Mouse (Mus musculus) forebrain, embryonic 16.5 days (tissue): Measurements from ENCODE around the gene Tiam2. TPM values are rescaled to one million over a fixed set of nuclear protein-coding genes. Genes with fewer than 3 reads are reported as not detected.
A peak's percentile ranks its signal among the peaks of the same experiment; 100 is the strongest.

ENCODE experiments used
- ATAC-seq: fragments of 200-750 bp; cut with Nextera tagmentation; 2 replicates; pipeline ENCODE4 v1.8.0; 2017; ENCODE audit warnings: mild to moderate bottlenecking, moderate library complexity
- H3K27ac ChIP-seq: fragments of 300-500 bp; sonication (generic); 2 replicates; pipeline ENCODE4 v1.5.1; 2014; ENCODE audit warnings: low read length, control low read depth
- H3K27me3 ChIP-seq: fragments of 300-500 bp; sonication (generic); replicated peaks from 2 replicates; pipeline ENCODE4 v1.6.1; 2014; ENCODE audit warnings: low read length; ENCODE audit not compliant: control insufficient read depth, insufficient read depth
- H3K36me3 ChIP-seq: fragments of 300-500 bp; sonication (generic); 2 replicates; pipeline ENCODE4 v1.6.1; 2014; ENCODE audit not compliant: control insufficient read depth, insufficient read depth
- H3K4me1 ChIP-seq: fragments of 300-500 bp; sonication (generic); replicated peaks from 2 replicates; pipeline ENCODE4 v1.6.1; 2014; ENCODE audit warnings: low read length; ENCODE audit not compliant: control insufficient read depth, insufficient read depth
- H3K4me2 ChIP-seq: fragments of 300-500 bp; sonication (generic); 2 replicates; pipeline ENCODE4 v1.6.1; 2014; ENCODE audit warnings: mild to moderate bottlenecking, low read length, control low read depth
- H3K4me3 ChIP-seq: fragments of 300-500 bp; sonication (generic); replicated peaks from 2 replicates; pipeline ENCODE4 v1.5.1; 2014; ENCODE audit warnings: mild to moderate bottlenecking, low read length, control low read depth
- H3K9ac ChIP-seq: fragments of 300-500 bp; sonication (generic); replicated peaks from 2 replicates; pipeline ENCODE4 v1.6.1; 2014; ENCODE audit warnings: low read depth, low read length, control low read depth
- H3K9me3 ChIP-seq: fragments of 300-500 bp; sonication (generic); 2 replicates; pipeline ENCODE4 v1.6.1; 2016; ENCODE audit warnings: low read length; ENCODE audit not compliant: control insufficient read depth
- WGBS: fragments of 180-500 bp; shearing (Covaris S2); extraction: QIAGEN DNeasy Blood & Tissue Kit; methylation state at CpG from one replicate; pipeline ENCODE4 v1.1.7; 2014; 5-methylcytosine and 5-hydroxymethylcytosine counted together
- polyA plus RNA-seq: library from polyadenylated mRNA; unstranded; fragments of >200 nt; fragmentation: Nextera tagmentation; extraction: Ambion mirVana; gene quantifications from 2 replicates; pipeline ENCODE4 v1.2.1, GENCODE M21; 2015

The Tiam2 gene
- polyA plus RNA-seq, 1 experiment from 2014 or later, result 137 TPM

- H3K36me3 ChIP-seq, result peaks cover 2% of the 10 kb centered on the region; the same call in 1 of the 2 replicates
- H3K4me1 ChIP-seq, result 0 out of 2 replicates have a peak, but pooled peaks cover 3% of the 10 kb centered on the region
- no peaks in the 10 kb centered on the region for H3K27me3 ChIP-seq
- ATAC-seq, result no peak
- H3K9me3 ChIP-seq, result no peaks in the 10 kb centered on the region
- H3K9ac ChIP-seq, result no peak within 1 kb of the TSS
- no peak within 1 kb of the TSS for H3K4me3 ChIP-seq
- H3K27ac ChIP-seq, result no peak within 1 kb of the TSS
- H3K4me2 ChIP-seq, result no peak within 1 kb of the TSS
- 76% methylated on average over 4 of the region's 4 CpGs for WGBS
Measured at GRCm38 (mm10) chr17:3532254-3532653, 205.9 kb downstream of the Tiam2 start, which contains the start of gene Cldn20. Gene Cldn20 (plus strand): TSS chr17:3532554.

- no peaks in the 10 kb centered on the region for H3K9me3 ChIP-seq
- H3K9ac ChIP-seq, result no peak overlapping the region
- H3K27me3 ChIP-seq, result no peaks in the 10 kb centered on the region
- no peak overlapping the region for H3K4me3 ChIP-seq
- no peaks in the 10 kb centered on the region for H3K4me1 ChIP-seq
- no peak overlapping the region for H3K4me2 ChIP-seq
- peak; percentile 64; the same call in 1 of the 2 replicates for ATAC-seq
- 18% methylated on average over 1 of the region's 1 CpGs for WGBS
- no peak overlapping the region for H3K27ac ChIP-seq
- H3K36me3 ChIP-seq, result peaks cover 2% of the 10 kb centered on the region; the same call in 1 of the 2 replicates
Measured at GRCm38 (mm10) chr17:3533425-3533824, 207.1 kb downstream of the Tiam2 start.

GRCm38 (mm10) chr17:3540304-3540703 is 213.9 kb downstream of the Tiam2 start:
- Histone ChIP-seq H3K4me1 (no peaks in the 10 kb centered on the region), H3K9me3 (no peaks in the 10 kb centered on the region), H3K9ac (no peak overlapping the region), H3K4me2 (no peak overlapping the region), H3K27me3 (no peaks in the 10 kb centered on the region), H3K36me3 (peaks cover 2% of the 10 kb centered on the region; the same call in 1 of the 2 replicates), H3K4me3 (no peak overlapping the region), H3K27ac (peak overlapping the region; percentile 60)
- WGBS, result 100% methylated on average over 2 of the region's 2 CpGs
- no peak for ATAC-seq

GRCm38 (mm10) chr17:3541033-3541432 is 214.7 kb downstream of the Tiam2 start:
- Histone ChIP-seq H3K4me3 (no peak overlapping the region), H3K36me3 (no peaks in the 10 kb centered on the region), H3K9me3 (no peaks in the 10 kb centered on the region), H3K27ac (no peak overlapping the region), H3K4me2 (no peak overlapping the region), H3K9ac (no peak overlapping the region), H3K27me3 (no peaks in the 10 kb centered on the region), H3K4me1 (no peaks in the 10 kb centered on the region)
- peak; percentile 70 for ATAC-seq
- WGBS, result 82% methylated on average over 5 of the region's 5 CpGs

- H3K27ac ChIP-seq, result no peak overlapping the region
- ATAC-seq, result no peak
- H3K27me3 ChIP-seq, result no peaks in the 10 kb centered on the region
- WGBS, result 19% methylated on average over 7 of the region's 7 CpGs
- no peaks in the 10 kb centered on the region for H3K9me3 ChIP-seq
- no peak overlapping the region for H3K9ac ChIP-seq
- H3K4me2 ChIP-seq, result no peak overlapping the region
- H3K4me1 ChIP-seq, result peaks cover 6% of the 10 kb centered on the region
- H3K36me3 ChIP-seq, result no peaks in the 10 kb centered on the region
- no peak overlapping the region for H3K4me3 ChIP-seq
Measured at GRCm38 (mm10) chr17:3547725-3548124, 221.4 kb downstream of the Tiam2 start.

- no peaks in the 10 kb centered on the region for H3K27me3 ChIP-seq
- ATAC-seq, result no peak
- no peaks in the 10 kb centered on the region for H3K36me3 ChIP-seq
- H3K4me2 ChIP-seq, result no peak overlapping the region
- 92% methylated on average over 1 of the region's 1 CpGs for WGBS
- peaks cover 10% of the 10 kb centered on the region for H3K4me1 ChIP-seq
- no peak overlapping the region for H3K9ac ChIP-seq
- H3K4me3 ChIP-seq, result no peak overlapping the region
- no peaks in the 10 kb centered on the region for H3K9me3 ChIP-seq
- no peak overlapping the region for H3K27ac ChIP-seq
Measured at GRCm38 (mm10) chr17:3556251-3556650, 229.9 kb downstream of the Tiam2 start.

GRCm38 (mm10) chr17:3557331-3558311 is 231.2 kb downstream of the Tiam2 start, which contains the start of gene Tfb1m:
Gene Tfb1m (minus strand): TSS chr17:3557781.
- Histone ChIP-seq H3K27me3 (no peaks in the 10 kb centered on the region), H3K4me3 (peak within 1 kb of the TSS; percentile 56), H3K36me3 (no peaks in the 10 kb centered on the region), H3K27ac (peak within 1 kb of the TSS; percentile 86), H3K4me2 (peak within 1 kb of the TSS; percentile 81), H3K9ac (peak within 1 kb of the TSS; percentile 71), H3K9me3 (no peaks in the 10 kb centered on the region), H3K4me1 (peaks cover 10% of the 10 kb centered on the region)
- peak; percentile 99 for ATAC-seq
- WGBS, result under 1% methylated on average over 60 of the region's 60 CpGs

GRCm38 (mm10) chr17:3558356-3558870 is 232.0 kb downstream of the Tiam2 start:
- Histone ChIP-seq H3K9me3 (no peaks in the 10 kb centered on the region), H3K9ac (no peak overlapping the region), H3K4me2 (peak overlapping the region; percentile 73), H3K36me3 (no peaks in the 10 kb centered on the region), H3K4me3 (peak overlapping the region; percentile 56), H3K27me3 (no peaks in the 10 kb centered on the region), H3K27ac (peak overlapping the region; percentile 86; the same call in 1 of the 2 replicates), H3K4me1 (peaks cover 10% of the 10 kb centered on the region)
- no peak for ATAC-seq
- 38% methylated on average over 9 of the region's 9 CpGs for WGBS

GRCm38 (mm10) chr17:3560534-3560933 is 234.2 kb downstream of the Tiam2 start:
- no peak overlapping the region for H3K4me3 ChIP-seq
- 78% methylated on average over 3 of the region's 3 CpGs for WGBS
- ATAC-seq, result no peak
- H3K27ac ChIP-seq, result no peak overlapping the region
- H3K4me1 ChIP-seq, result peaks cover 10% of the 10 kb centered on the region
- H3K9ac ChIP-seq, result no peak overlapping the region
- H3K36me3 ChIP-seq, result no peaks in the 10 kb centered on the region
- no peak overlapping the region for H3K4me2 ChIP-seq
- H3K27me3 ChIP-seq, result no peaks in the 10 kb centered on the region
- no peaks in the 10 kb centered on the region for H3K9me3 ChIP-seq
